ENCODE assay signal across 8 mouse cellular contexts in the genomic region with DNA sequence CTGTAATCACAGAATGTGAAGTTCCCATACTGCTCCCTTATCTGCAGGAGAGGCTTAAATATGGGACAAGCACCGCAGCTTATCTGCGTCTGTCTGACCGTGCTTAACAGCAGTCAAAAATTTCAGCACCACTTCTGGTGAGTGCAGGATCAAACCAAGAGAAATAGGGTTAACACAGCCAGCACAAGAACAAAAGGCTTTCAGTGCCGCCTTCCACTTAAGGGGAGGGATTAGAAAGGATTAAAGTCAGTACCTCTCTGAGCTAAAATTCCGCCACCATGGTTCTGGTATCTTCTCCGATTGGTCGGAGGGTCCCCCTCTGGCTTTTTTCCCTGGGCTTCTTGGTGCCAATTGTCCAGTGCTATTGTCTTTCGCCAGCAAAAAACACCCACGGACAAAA. TPM values are rescaled to one million over a fixed set of nuclear protein-coding genes. Genes with fewer than 3 reads are reported as not detected.
DNase-seq lines count a peak whose midpoint lies in the region; ATAC-seq lines count a peak whose summit lies in the region.

No protein-coding gene starts in this region.

- peak overlapping the region; percentile 74 for H3K9ac ChIP-seq in heart, embryonic 13.5 days
- peak overlapping the region; percentile 29; the same call in 1 of the 2 replicates for H3K9ac ChIP-seq in hindbrain, embryonic 13.5 days

- H3K27ac ChIP-seq in heart, embryonic 13.5 days (replicated peaks), result peak overlapping the region; percentile 70
- no peak overlapping the region; the same call in 1 of the 2 replicates for H3K27ac ChIP-seq in hindbrain, embryonic 13.5 days
- peak overlapping the region; percentile 82 for H3K27ac ChIP-seq in midbrain, embryonic 10.5 days (replicated peaks)

- peaks cover 20% of the 10 kb centered on the region for H3K9me3 ChIP-seq in heart, embryonic 13.5 days
- peaks cover 9% of the 10 kb centered on the region; the same call in 1 of the 2 replicates for H3K9me3 ChIP-seq in hindbrain, embryonic 13.5 days
- H3K9me3 ChIP-seq in midbrain, embryonic 10.5 days (replicated peaks), result peaks cover 25% of the 10 kb centered on the region

- H3K4me2 ChIP-seq in heart, embryonic 13.5 days, result peak overlapping the region; percentile 68
- H3K4me2 ChIP-seq in hindbrain, embryonic 13.5 days, result peak overlapping the region; percentile 27

- peak overlapping the region; percentile 40 for H3K4me3 ChIP-seq in heart, embryonic 13.5 days
- H3K4me3 ChIP-seq in hindbrain, embryonic 13.5 days, result peak overlapping the region; percentile 20
- peak overlapping the region; percentile 38 for H3K4me3 ChIP-seq in midbrain, embryonic 10.5 days

- 0 out of 2 replicates have a peak, but pooled peaks cover 3% of the 10 kb centered on the region for H3K4me1 ChIP-seq in heart, embryonic 13.5 days
- H3K4me1 ChIP-seq in hindbrain, embryonic 13.5 days (replicated peaks), result no peaks in the 10 kb centered on the region
- H3K4me1 ChIP-seq in midbrain, embryonic 10.5 days, result 0 out of 2 replicates have a peak, but pooled peaks cover 4% of the 10 kb centered on the region

- no peak for ATAC-seq in heart, embryonic 13.5 days (ENCODE audit: extremely low read depth, insufficient number of reproducible peaks, low FRiP score, low TSS enrichment)
- ATAC-seq in hindbrain, embryonic 13.5 days (ENCODE audit: low FRiP score), result peak; percentile 17; the same call in 1 of the 2 replicates

- 22% methylated on average over 9 of the region's 9 CpGs for WGBS in heart, embryonic 13.5 days
- WGBS in hindbrain, embryonic 13.5 days, result 59% methylated on average over 9 of the region's 9 CpGs
- 40% methylated on average over 9 of the region's 9 CpGs for WGBS in midbrain, embryonic 10.5 days

- no peaks in the 10 kb centered on the region for H3K36me3 ChIP-seq in heart, embryonic 13.5 days
- no peaks in the 10 kb centered on the region for H3K36me3 ChIP-seq in hindbrain, embryonic 13.5 days
- no peaks in the 10 kb centered on the region for H3K36me3 ChIP-seq in midbrain, embryonic 10.5 days

- no peaks in the 10 kb centered on the region for H3K27me3 ChIP-seq in heart, embryonic 13.5 days (replicated peaks)
- no peaks in the 10 kb centered on the region for H3K27me3 ChIP-seq in hindbrain, embryonic 13.5 days
- H3K27me3 ChIP-seq in midbrain, embryonic 10.5 days (ENCODE audit: low read depth, poor library complexity, severe bottlenecking), result no peaks in the 10 kb centered on the region

- DNase-seq in heart, adult 18-20 months, result no peak
- DNase-seq in R1 (ENCODE audit: low read depth, low spot score), result peak; percentile 11
- peak; percentile 31 for DNase-seq in midbrain, embryonic 10.5 days (ENCODE audit: low spot score)
- no peak for DNase-seq in gastrocnemius, postnatal 10 days
- DNase-seq in cerebellum, adult 9-11 months, result no peak
- DNase-seq in adrenal gland, postnatal 36 days, result no peak

RNA-seq across cellular contexts. Expression of a gene that starts 27.0 kb away (rescaled TPM):
- polyA plus RNA-seq in heart, embryonic 13.5 days (2015; fragmentation: Nextera tagmentation; extraction: Ambion mirVana), result 9.7 and 11.9 TPM in 2 replicates
- total RNA-seq in heart, adult 18-20 months (2021), result 1 to 10 TPM; 6.8 to 8.0 TPM
- polyA plus RNA-seq in hindbrain, embryonic 13.5 days (2015; fragmentation: Nextera tagmentation; extraction: Ambion mirVana), result 21.1 and 22.5 TPM in 2 replicates
- 21.6 and 22.0 TPM in 2 replicates for polyA plus RNA-seq in midbrain, embryonic 10.5 days (2016; fragmentation: Nextera tagmentation; extraction: Ambion mirVana)
- total RNA-seq in gastrocnemius, postnatal 10 days (2021), result 10 to 100 TPM in 1 of 2 experiments, 1 to 10 TPM in 1; 9.2 to 12.7 TPM
- 10 to 100 TPM; 19.1 to 20.2 TPM for total RNA-seq in adrenal gland, postnatal 36 days (2021)

RNA-seq across cellular contexts. Expression of a gene that starts 49.0 kb away (rescaled TPM):
- 2.5 and 3.4 TPM in 2 replicates for polyA plus RNA-seq in heart, embryonic 13.5 days (2015; fragmentation: Nextera tagmentation; extraction: Ambion mirVana)
- total RNA-seq in heart, adult 18-20 months (2021), result 1 to 10 TPM; 1.9 to 3.6 TPM
- polyA plus RNA-seq in hindbrain, embryonic 13.5 days (2015; fragmentation: Nextera tagmentation; extraction: Ambion mirVana), result 7.4 and 7.6 TPM in 2 replicates
- polyA plus RNA-seq in midbrain, embryonic 10.5 days (2016; fragmentation: Nextera tagmentation; extraction: Ambion mirVana), result 4.9 and 5.9 TPM in 2 replicates
- total RNA-seq in gastrocnemius, postnatal 10 days (2021), result 1 to 10 TPM; 1.9 to 2.7 TPM
- 1 to 10 TPM; 4.7 to 5.9 TPM for total RNA-seq in adrenal gland, postnatal 36 days (2021)

Comparison
In these comparisons a context has a peak if more than half of its experiments do, and no peak if none do; other contexts are left out.
1. DNase-seq: peak in R1 (single experiment) and midbrain, embryonic 10.5 days (single experiment); none in heart, adult 18-20 months (0 of 2), gastrocnemius, postnatal 10 days (single experiment), cerebellum, adult 9-11 months (single experiment) and adrenal gland, postnatal 36 days (0 of 2).
2. Peak in every context shown above with its lines, with median percentiles within 50 percentile points of each other: H3K4me3 ChIP-seq.